Mouse (Mus musculus) adrenal gland, postnatal 10 days (tissue): Measurements from ENCODE around the gene Prickle1. TPM values are rescaled to one million over a fixed set of nuclear protein-coding genes. Genes with fewer than 3 reads are reported as not detected.

Source experiments
- total RNA-seq, 2 experiments: library from RNA; stranded (reverse); gene quantifications; 2 replicates each; pipeline ENCODE4 v1.2.3; 2021

Gene Prickle1
- total RNA-seq, 2 experiments from 2014 or later = 21.0 to 23.8 TPM

Other genes with a start within 250 kb of the Prickle1 start
- 10 to 100 TPM; 77.2 to 86.6 TPM for gene Zcrb1, start 197.6 kb downstream of the Prickle1 start, total RNA-seq
- gene Pphln1, start 197.5 kb downstream of the Prickle1 start, total RNA-seq = 10 to 100 TPM; 30.8 to 32.9 TPM